Mouse (Mus musculus): ENCODE data around the gene Yipf1.

DNA sequence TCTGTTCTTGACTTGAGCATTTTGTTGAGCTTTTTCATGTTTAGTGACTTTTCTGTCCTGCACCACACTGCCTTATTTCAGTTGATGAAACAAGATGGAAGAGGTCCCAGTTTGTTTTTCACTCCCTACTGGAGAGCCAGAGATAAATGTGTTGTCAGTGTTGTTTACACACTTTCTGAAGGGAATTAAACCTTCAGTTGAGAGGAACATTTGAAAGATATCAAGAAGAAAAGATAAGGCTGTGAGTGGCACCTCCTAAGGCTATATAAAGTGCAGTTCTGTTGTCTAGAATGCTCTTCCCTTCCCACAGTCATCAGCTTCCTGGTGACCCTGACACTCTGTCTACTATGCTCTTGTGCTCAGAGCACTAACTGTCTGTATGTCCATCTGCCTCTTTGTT, 37.2 kb downstream of the Yipf1 start:
- TF ChIP-seq EP300 (IDR thresholded peaks at IDR 0.05; ENCODE audit: low read depth) (no peak), CTCF (IDR thresholded peaks at IDR 0.05; ENCODE audit: low read depth) (no peak)

All from liver, embryonic 14.5 days (tissue).